Mouse (Mus musculus) stomach, embryonic 16.5 days (tissue): ENCODE measurements at regions not wholly inside any gene's neighbourhood (a gene's known extent, or its start where the extent isn't known, plus 50 kb on each side); places are given as distances from the start of the nearest gene placed in this dataset.
"Not testable (repeated sequence)": the region's sequence is repeated elsewhere in the genome, so short reads cannot be mapped to it uniquely, and the experiment has no call there.

Experiments
- ATAC-seq: fragments of 200-750 bp; cut with Nextera tagmentation; 2 replicates; pipeline ENCODE4 v1.8.0; 2017; ENCODE audit warnings: moderate number of reproducible peaks, moderate TSS enrichment; ENCODE audit not compliant: insufficient read depth, low FRiP score
- H3K27ac ChIP-seq: fragments of 300-500 bp; sonication (generic); 2 replicates; pipeline ENCODE4 v1.5.1; 2014; ENCODE audit warnings: low read length
- H3K27me3 ChIP-seq: fragments of 300-500 bp; sonication (generic); 2 replicates; pipeline ENCODE4 v1.6.1; 2014; ENCODE audit warnings: low read length, control low read depth, mixed read lengths; ENCODE audit not compliant: control insufficient read depth, insufficient read depth
- H3K36me3 ChIP-seq: fragments of 300-500 bp; sonication (generic); 2 replicates; pipeline ENCODE4 v1.6.1; 2014; ENCODE audit warnings: low read length; ENCODE audit not compliant: control insufficient read depth, insufficient read depth
- H3K4me1 ChIP-seq: fragments of 300-500 bp; sonication (generic); 2 replicates; pipeline ENCODE4 v1.6.1; 2014; ENCODE audit warnings: low read length, control low read depth, mixed read lengths; ENCODE audit not compliant: control insufficient read depth, insufficient read depth
- H3K4me2 ChIP-seq: fragments of 300-500 bp; sonication (generic); 2 replicates; pipeline ENCODE4 v1.6.1; 2014; ENCODE audit warnings: low read depth, low read length, mixed read lengths
- H3K4me3 ChIP-seq: fragments of 300-500 bp; sonication (generic); replicated peaks from 2 replicates; pipeline ENCODE4 v1.5.1; 2014; ENCODE audit warnings: mild to moderate bottlenecking, low read length
- H3K9ac ChIP-seq: fragments of 300-500 bp; sonication (generic); 2 replicates; pipeline ENCODE4 v1.6.1; 2014; ENCODE audit warnings: low read length
- H3K9me3 ChIP-seq: fragments of 300-500 bp; sonication (generic); replicated peaks from 2 replicates; pipeline ENCODE4 v1.6.1; 2016; ENCODE audit warnings: low read length, control low read depth; ENCODE audit not compliant: control insufficient read depth
- WGBS: fragments of 180-500 bp; shearing (Covaris S2); extraction: QIAGEN DNeasy Blood & Tissue Kit; methylation state at CpG from one replicate; pipeline ENCODE4 v1.1.7; 2014; 5-methylcytosine and 5-hydroxymethylcytosine counted together

DNA sequence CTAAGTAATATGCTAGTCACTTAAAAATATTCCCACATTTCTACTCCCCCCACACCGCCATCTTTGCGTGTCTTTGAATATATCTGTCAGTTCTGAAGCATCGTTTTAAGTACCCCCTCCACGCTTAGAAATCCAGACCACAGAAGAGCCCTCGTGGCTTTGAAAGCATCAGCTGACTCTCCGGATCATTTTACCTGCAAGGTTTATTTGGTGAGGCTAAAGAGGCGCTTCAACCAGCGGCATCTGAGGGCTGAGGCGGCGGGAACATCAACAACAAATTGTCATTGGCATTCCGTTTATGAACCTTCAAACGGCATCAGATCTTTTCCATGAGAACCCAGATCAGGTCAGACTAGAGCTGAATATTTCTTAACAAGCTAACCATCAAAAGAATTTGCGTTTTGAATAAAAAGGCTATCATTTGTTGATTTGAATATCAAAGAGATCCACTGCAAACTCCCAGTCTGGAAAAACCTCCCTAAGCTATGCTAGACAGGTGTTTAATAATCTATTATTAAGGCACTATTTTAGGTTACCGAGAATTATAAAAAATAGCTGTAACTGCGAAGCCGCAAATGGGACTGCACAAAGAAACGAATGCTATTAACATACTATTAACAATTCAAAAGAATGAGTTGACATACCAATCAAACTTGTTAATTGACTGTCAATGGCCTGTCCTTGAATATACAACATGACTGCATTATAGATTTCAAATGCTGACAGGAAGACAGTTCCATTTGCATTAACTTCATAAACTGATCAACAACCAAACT, 210.9 kb upstream of the Zfp770 start:
- H3K4me3 ChIP-seq = no peak overlapping the region
- no peaks in the 10 kb centered on the region for H3K4me1 ChIP-seq
- no peak overlapping the region for H3K9ac ChIP-seq
- H3K4me2 ChIP-seq = no peak overlapping the region
- H3K27me3 ChIP-seq = no peaks in the 10 kb centered on the region
- no peak overlapping the region for H3K27ac ChIP-seq
- 53% methylated on average over 17 of the region's 17 CpGs for WGBS
- ATAC-seq = no peak
- H3K9me3 ChIP-seq = no peaks in the 10 kb centered on the region
- no peaks in the 10 kb centered on the region for H3K36me3 ChIP-seq

DNA sequence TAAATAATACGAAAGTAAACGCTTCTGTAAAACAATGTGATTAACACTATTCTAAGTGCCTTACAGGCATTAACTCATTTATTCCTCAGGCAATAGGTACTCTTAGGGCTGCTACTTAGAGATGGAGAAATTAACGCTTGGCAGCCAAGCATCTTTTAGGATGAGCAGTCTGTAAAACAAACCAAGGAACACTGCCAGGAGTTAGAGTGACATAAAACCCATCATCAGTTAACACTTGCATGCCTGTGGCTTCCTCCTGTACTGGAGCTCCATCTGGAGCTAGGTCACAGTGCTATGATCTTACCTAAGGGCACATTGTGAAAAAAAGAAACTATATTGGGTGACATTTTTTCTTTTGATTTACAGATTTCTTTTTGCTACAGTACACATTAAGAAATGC, 209.4 kb upstream of the Zfp770 start:
- H3K9ac ChIP-seq = no peak overlapping the region
- WGBS = 72% methylated on average over 3 of the region's 3 CpGs
- H3K4me1 ChIP-seq = no peaks in the 10 kb centered on the region
- no peak for ATAC-seq
- H3K4me2 ChIP-seq = no peak overlapping the region
- no peaks in the 10 kb centered on the region for H3K27me3 ChIP-seq
- no peaks in the 10 kb centered on the region for H3K36me3 ChIP-seq
- H3K4me3 ChIP-seq = no peak overlapping the region
- H3K9me3 ChIP-seq = no peaks in the 10 kb centered on the region
- no peak overlapping the region for H3K27ac ChIP-seq

DNA sequence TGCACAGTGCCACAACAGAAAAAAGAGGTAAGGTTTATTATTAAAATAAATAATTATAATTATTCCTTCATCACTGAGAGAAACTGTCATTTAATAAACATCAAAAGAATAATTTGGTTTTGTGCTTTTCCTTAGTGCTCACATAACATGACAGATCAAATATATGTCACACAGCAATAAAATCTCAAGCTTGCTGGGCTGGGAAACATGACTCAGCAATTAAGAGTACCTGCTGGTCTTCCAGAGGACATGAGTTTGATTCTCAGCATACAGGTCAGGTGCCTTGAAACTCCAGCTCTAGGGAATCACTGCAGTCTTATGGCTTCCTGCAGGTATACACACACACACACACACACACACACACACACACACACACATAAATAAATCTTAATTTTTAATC, 208.3 kb upstream of the Zfp770 start:
- Histone ChIP-seq H3K9me3 (no peaks in the 10 kb centered on the region), H3K27me3 (no peaks in the 10 kb centered on the region), H3K27ac (no peak overlapping the region), H3K4me1 (no peaks in the 10 kb centered on the region), H3K9ac (no peak overlapping the region), H3K36me3 (no peaks in the 10 kb centered on the region), H3K4me2 (no peak overlapping the region), H3K4me3 (no peak overlapping the region)
- ATAC-seq = no peak

DNA sequence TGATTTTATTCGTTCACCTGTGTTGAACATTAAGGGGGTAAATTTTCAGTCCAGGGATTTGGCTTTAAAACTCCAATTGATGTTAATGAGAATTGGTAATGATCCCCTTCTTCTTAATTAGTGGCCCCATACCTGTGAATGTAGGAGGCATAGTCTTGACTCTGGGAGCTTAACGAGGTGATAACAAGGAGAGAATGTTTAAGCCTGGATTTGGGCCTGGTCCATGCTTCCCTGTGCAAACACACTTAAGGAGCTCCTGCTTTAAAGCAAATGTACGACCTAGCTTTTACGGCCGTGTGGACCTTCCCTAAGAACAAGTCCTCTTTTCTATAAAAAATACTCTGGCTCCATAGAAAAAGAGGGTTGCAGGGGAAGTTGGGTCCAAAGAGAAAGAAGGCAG, 206.1 kb upstream of the Zfp770 start:
- no peak overlapping the region for H3K9ac ChIP-seq
- no peaks in the 10 kb centered on the region for H3K9me3 ChIP-seq
- no peaks in the 10 kb centered on the region for H3K4me1 ChIP-seq
- H3K36me3 ChIP-seq = no peaks in the 10 kb centered on the region
- WGBS = 46% methylated on average over 5 of the region's 5 CpGs
- no peak overlapping the region for H3K4me2 ChIP-seq
- no peak overlapping the region for H3K4me3 ChIP-seq
- no peak for ATAC-seq
- no peak overlapping the region for H3K27ac ChIP-seq
- H3K27me3 ChIP-seq = no peaks in the 10 kb centered on the region

DNA sequence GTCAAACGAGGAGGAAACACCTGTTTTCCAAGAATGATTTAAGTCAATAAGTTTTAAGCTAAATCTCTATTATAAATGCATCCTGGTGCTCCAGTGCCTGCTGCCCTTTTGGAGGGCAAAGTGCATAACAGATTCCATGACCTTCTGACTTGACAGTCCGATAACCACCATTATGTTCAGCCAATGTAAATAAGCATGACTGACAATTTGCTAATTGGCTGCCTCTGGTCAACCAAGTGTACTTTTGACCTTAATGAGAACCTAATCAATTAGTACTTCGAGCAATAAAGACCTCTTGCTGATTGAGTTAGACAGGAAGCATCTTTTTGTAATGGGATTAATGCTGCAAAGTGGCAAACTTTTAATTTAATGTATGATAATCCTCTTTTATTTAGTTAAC, 183.3 kb upstream of the Zfp770 start:
- no peak overlapping the region for H3K9ac ChIP-seq
- no peak overlapping the region for H3K4me2 ChIP-seq
- H3K4me3 ChIP-seq = no peak overlapping the region
- no peak overlapping the region for H3K27ac ChIP-seq
- ATAC-seq = no peak
- H3K27me3 ChIP-seq = no peaks in the 10 kb centered on the region
- 21% methylated on average over 3 of the region's 3 CpGs for WGBS
- no peaks in the 10 kb centered on the region for H3K36me3 ChIP-seq
- H3K9me3 ChIP-seq = no peaks in the 10 kb centered on the region
- no peaks in the 10 kb centered on the region for H3K4me1 ChIP-seq

DNA sequence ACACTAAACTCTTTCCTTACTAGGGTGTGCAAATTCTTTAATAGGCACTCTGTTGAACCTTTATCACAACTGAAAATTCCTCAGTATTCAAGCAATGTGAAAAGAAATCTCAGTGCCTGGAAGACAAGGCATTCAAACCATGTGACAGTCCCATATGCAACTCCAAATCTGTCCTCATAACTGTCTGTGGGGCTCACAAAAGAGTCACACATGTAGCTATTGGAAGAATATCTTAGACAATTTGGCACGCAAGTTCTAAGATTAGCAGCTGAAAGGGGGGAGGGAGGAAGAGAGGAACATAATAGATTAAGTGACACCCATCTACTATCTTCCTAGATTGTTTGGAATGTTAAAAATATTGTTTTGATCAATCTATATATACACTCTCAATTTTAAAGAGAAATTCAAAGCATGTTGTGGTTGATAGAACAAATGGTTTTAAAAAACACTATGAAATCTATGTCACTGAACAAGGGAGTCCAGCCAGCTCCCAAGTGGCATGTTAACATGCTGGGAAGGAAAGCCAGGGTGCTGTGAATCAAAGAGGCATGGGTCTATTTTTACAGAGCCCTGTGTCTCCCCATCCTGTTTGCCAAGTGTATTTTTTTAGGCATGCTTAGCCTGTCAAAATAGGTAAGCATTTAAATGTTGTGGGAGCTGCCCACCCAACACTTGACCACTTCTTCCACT, 177.7 kb upstream of the Zfp770 start:
- ATAC-seq = no peak
- no peaks in the 10 kb centered on the region for H3K9me3 ChIP-seq
- 77% methylated on average over 1 of the region's 1 CpGs for WGBS
- no peaks in the 10 kb centered on the region for H3K27me3 ChIP-seq
- no peak overlapping the region for H3K27ac ChIP-seq
- no peaks in the 10 kb centered on the region for H3K4me1 ChIP-seq
- no peak overlapping the region for H3K9ac ChIP-seq
- H3K36me3 ChIP-seq = no peaks in the 10 kb centered on the region
- H3K4me2 ChIP-seq = no peak overlapping the region
- no peak overlapping the region for H3K4me3 ChIP-seq

DNA sequence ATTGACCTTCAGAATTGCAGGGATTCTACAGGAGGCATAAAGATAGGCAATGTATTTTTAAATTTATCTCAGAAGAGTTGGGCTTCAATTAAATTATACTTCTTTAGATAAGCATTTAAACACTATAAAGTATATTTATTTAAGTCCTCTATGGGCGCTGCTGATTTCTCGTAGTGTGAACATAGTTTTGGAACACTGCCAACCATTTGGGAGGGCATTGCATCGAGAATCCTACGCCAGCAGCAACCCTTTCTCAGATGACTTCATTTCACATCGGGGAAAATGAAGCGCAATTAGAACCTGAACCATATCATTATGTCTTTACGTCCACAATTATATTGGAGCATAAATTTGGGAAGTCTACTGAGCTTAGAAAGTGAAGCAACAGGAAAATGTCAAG, 172.2 kb upstream of the Zfp770 start:
- H3K9ac ChIP-seq = no peak overlapping the region
- H3K9me3 ChIP-seq = no peaks in the 10 kb centered on the region
- H3K4me2 ChIP-seq = no peak overlapping the region
- no peaks in the 10 kb centered on the region for H3K36me3 ChIP-seq
- no peak overlapping the region for H3K27ac ChIP-seq
- H3K27me3 ChIP-seq = no peaks in the 10 kb centered on the region
- H3K4me1 ChIP-seq = no peaks in the 10 kb centered on the region
- H3K4me3 ChIP-seq = no peak overlapping the region
- WGBS = 47% methylated on average over 7 of the region's 7 CpGs
- ATAC-seq = no peak

DNA sequence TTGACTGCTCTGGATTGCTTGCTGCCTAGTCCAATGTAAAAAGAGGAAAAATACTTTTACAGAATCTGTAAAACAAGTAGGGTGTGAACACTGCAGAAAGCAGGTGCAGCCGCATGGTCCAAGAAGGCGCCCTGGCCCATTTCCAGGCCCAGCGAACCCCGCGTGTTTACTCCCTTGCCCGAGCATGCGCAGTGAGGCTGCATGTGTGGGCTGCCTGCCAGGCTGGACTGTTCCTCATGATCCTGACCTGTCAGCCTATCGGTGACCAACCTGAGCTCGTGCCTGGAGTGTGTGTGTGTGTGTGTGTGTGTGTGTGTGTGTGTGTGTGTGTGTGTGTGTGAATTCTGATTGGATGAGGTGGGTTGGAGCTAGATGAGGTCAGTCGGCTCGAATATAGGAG, 152.6 kb upstream of the Zfp770 start:
- H3K4me3 ChIP-seq, H3K4me2 ChIP-seq, H3K9ac ChIP-seq, H3K36me3 ChIP-seq, H3K27ac ChIP-seq, H3K9me3 ChIP-seq, H3K27me3 ChIP-seq, H3K4me1 ChIP-seq, ATAC-seq: not testable (repeated sequence)
- WGBS = 71% methylated on average over 11 of the region's 11 CpGs

DNA sequence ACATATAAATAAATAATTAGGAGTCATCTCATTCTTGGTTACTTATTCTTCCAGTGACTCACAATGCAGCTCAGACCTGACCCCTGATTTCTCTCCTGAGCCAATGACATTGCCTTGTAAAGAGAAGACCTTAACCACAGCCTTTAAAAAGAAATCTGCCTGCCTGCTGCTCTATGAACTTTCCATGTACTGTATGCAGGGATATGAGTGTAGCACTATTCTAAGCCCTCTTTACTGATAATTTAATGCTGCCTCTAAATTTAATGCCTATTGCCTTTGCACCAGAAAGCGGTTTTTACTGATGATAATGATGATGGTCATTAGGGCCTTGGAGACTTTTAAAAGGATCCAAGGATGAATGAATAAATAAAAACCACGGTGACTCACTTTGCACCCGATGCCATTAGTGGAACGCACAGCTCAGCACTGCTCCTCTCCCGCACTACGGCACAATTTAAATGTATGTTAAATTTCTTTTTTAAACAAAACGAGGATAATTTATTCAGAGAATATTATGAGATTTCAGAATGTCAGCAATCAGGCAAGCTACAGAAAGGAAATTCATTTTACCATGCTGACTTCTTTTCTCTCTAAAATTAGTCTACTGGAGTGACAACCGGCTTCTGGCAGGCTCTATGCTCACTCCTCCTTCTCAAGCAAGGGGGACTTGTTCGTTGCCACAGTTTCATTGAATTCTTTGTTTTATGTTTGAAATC, 139.5 kb upstream of the Zfp770 start:
- Histone ChIP-seq H3K27ac (no peak overlapping the region), H3K36me3 (no peaks in the 10 kb centered on the region), H3K9ac (no peak overlapping the region), H3K4me3 (no peak overlapping the region), H3K27me3 (no peaks in the 10 kb centered on the region), H3K4me2 (no peak overlapping the region), H3K9me3 (no peaks in the 10 kb centered on the region), H3K4me1 (no peaks in the 10 kb centered on the region)
- ATAC-seq = no peak
- 73% methylated on average over 9 of the region's 9 CpGs for WGBS
